Comparison of ENCODE assay signal across 19 mouse cellular contexts in the genomic region with DNA sequence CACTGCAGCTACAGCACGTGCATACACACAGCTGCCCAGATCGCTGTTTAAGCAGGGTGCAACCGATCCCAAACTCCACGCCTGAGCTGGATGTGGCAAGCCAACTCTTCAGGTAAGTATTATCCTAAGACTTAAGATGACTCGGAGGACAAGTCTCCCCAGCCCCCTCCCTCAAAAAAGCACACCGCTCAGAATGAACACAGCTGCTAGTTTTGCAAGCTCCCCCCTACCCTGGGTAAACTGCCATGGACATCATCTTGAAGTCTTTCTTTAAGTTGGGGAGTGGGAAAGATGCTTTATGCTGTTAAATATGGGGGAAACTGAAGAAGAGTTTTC.
A peak's percentile ranks its signal among the peaks of the same experiment; 100 is the strongest.
DNase-seq lines count a peak whose midpoint lies in the region; ATAC-seq lines count a peak whose summit lies in the region.
"Had no signal": no experiment of that assay in that cellular context is flagged by ENCODE, and none has a peak within 500 bp of the region (broad histone marks: within the 10 kb centered on the region; RNA-seq: fewer than 3 reads in every experiment).

No protein-coding gene starts in this region.

- H3K27ac ChIP-seq in hindbrain, embryonic 12.5 days: peak overlapping the region; percentile 71; the same call in 1 of the 2 replicates
- H3K27ac ChIP-seq in hindbrain, embryonic 11.5 days (ENCODE audit: low read depth, low read length): no peak overlapping the region
- H3K27ac ChIP-seq in embryonic facial prominence, embryonic 10.5 days (replicated peaks): peak overlapping the region; percentile 55; the same call in 1 of the 2 replicates
- H3K27ac ChIP-seq in forebrain, embryonic 13.5 days: peak overlapping the region; percentile 76
- peak overlapping the region; percentile 75 for H3K27ac ChIP-seq in midbrain, embryonic 12.5 days (replicated peaks)
- H3K27ac ChIP-seq: kidney, postnatal 0 days; stomach, postnatal 0 days had no signal

- 0 out of 2 replicates have a peak overlapping the region, but pooled peaks have one; percentile 3 for H3K4me2 ChIP-seq in hindbrain, embryonic 12.5 days (replicated peaks)
- H3K4me2 ChIP-seq in hindbrain, embryonic 11.5 days (replicated peaks; ENCODE audit: low read depth, low read length): no peak overlapping the region
- peak overlapping the region; percentile 42 for H3K4me2 ChIP-seq in forebrain, embryonic 13.5 days
- H3K4me2 ChIP-seq in midbrain, embryonic 12.5 days (replicated peaks): peak overlapping the region; percentile 29
- H3K4me2 ChIP-seq: heart, embryonic 11.5 days had no signal

- no peaks in the 10 kb centered on the region for H3K9me3 ChIP-seq in hindbrain, embryonic 12.5 days (replicated peaks)
- H3K9me3 ChIP-seq in hindbrain, embryonic 11.5 days (ENCODE audit: control insufficient read depth, low read length): no peaks in the 10 kb centered on the region
- H3K9me3 ChIP-seq in embryonic facial prominence, embryonic 10.5 days: no peaks in the 10 kb centered on the region
- H3K9me3 ChIP-seq in forebrain, embryonic 13.5 days (replicated peaks): no peaks in the 10 kb centered on the region
- no peaks in the 10 kb centered on the region for H3K9me3 ChIP-seq in midbrain, embryonic 12.5 days

- DNase-seq in hindbrain, embryonic 11.5 days (ENCODE audit: low spot score): no peak
- DNase-seq in embryonic facial prominence, embryonic 10.5 days (ENCODE audit: low spot score): no peak
- no peak for DNase-seq in adrenal gland, postnatal 25 days
- DNase-seq in lung, postnatal 10 days: no peak
- DNase-seq: adrenal gland, postnatal 36 days; B cell, adult 2 months; cerebellum, postnatal 14 days; gastrocnemius, postnatal 10 days; lung, adult 2 months; thymus, postnatal 4 days had no signal

- no peak for ATAC-seq in hindbrain, embryonic 12.5 days (ENCODE audit: low FRiP score)
- ATAC-seq in hindbrain, embryonic 11.5 days (ENCODE audit: low FRiP score): no peak
- ATAC-seq in forebrain, embryonic 13.5 days: no peak
- ATAC-seq in midbrain, embryonic 12.5 days (ENCODE audit: low FRiP score, low read depth): no peak
- no peak for ATAC-seq in frontal cortex, adult (ENCODE audit: low TSS enrichment)
- ATAC-seq: intestine, embryonic 16.5 days had no signal

- H3K4me3 ChIP-seq in hindbrain, embryonic 12.5 days: no peak overlapping the region
- no peak overlapping the region for H3K4me3 ChIP-seq in hindbrain, embryonic 11.5 days (ENCODE audit: low read depth, low read length)
- no peak overlapping the region for H3K4me3 ChIP-seq in embryonic facial prominence, embryonic 10.5 days
- no peak overlapping the region for H3K4me3 ChIP-seq in forebrain, embryonic 13.5 days
- no peak overlapping the region for H3K4me3 ChIP-seq in midbrain, embryonic 12.5 days
- H3K4me3 ChIP-seq: erythroblast, embryonic 14.5 days had no signal

- no peak overlapping the region for H3K9ac ChIP-seq in hindbrain, embryonic 12.5 days
- H3K9ac ChIP-seq in hindbrain, embryonic 11.5 days (ENCODE audit: low read depth, low read length): no peak overlapping the region
- H3K9ac ChIP-seq in forebrain, embryonic 13.5 days: no peak overlapping the region
- H3K9ac ChIP-seq in midbrain, embryonic 12.5 days (replicated peaks): no peak overlapping the region

- H3K27me3 ChIP-seq in hindbrain, embryonic 12.5 days: no peaks in the 10 kb centered on the region
- H3K27me3 ChIP-seq in hindbrain, embryonic 11.5 days (ENCODE audit: control insufficient read depth, insufficient read depth, low read length): no peaks in the 10 kb centered on the region
- H3K27me3 ChIP-seq in embryonic facial prominence, embryonic 10.5 days (replicated peaks; ENCODE audit: low read depth, poor library complexity, severe bottlenecking): peaks cover 25% of the 10 kb centered on the region
- H3K27me3 ChIP-seq in forebrain, embryonic 13.5 days: peaks cover 48% of the 10 kb centered on the region
- peaks cover 42% of the 10 kb centered on the region for H3K27me3 ChIP-seq in midbrain, embryonic 12.5 days

- peaks cover 42% of the 10 kb centered on the region for H3K4me1 ChIP-seq in hindbrain, embryonic 12.5 days
- peaks cover 17% of the 10 kb centered on the region; the same call in 1 of the 2 replicates for H3K4me1 ChIP-seq in hindbrain, embryonic 11.5 days (replicated peaks; ENCODE audit: control insufficient read depth, insufficient read depth, low read length)
- peaks cover 52% of the 10 kb centered on the region for H3K4me1 ChIP-seq in embryonic facial prominence, embryonic 10.5 days
- peaks cover 49% of the 10 kb centered on the region for H3K4me1 ChIP-seq in forebrain, embryonic 13.5 days
- peaks cover 53% of the 10 kb centered on the region for H3K4me1 ChIP-seq in midbrain, embryonic 12.5 days

- H3K36me3 ChIP-seq in hindbrain, embryonic 12.5 days: no peaks in the 10 kb centered on the region
- H3K36me3 ChIP-seq in hindbrain, embryonic 11.5 days (ENCODE audit: control insufficient read depth, insufficient read depth, low read length): no peaks in the 10 kb centered on the region
- no peaks in the 10 kb centered on the region for H3K36me3 ChIP-seq in embryonic facial prominence, embryonic 10.5 days (replicated peaks)
- H3K36me3 ChIP-seq in forebrain, embryonic 13.5 days (ENCODE audit: poor library complexity, severe bottlenecking): no peaks in the 10 kb centered on the region
- H3K36me3 ChIP-seq in midbrain, embryonic 12.5 days: no peaks in the 10 kb centered on the region

- WGBS in hindbrain, embryonic 12.5 days: 63% methylated on average over 6 of the region's 6 CpGs
- WGBS in hindbrain, embryonic 11.5 days: 76% methylated on average over 6 of the region's 6 CpGs
- WGBS in embryonic facial prominence, embryonic 10.5 days: 67% methylated on average over 6 of the region's 6 CpGs
- 21% methylated on average over 6 of the region's 6 CpGs for WGBS in forebrain, embryonic 13.5 days
- 50% methylated on average over 6 of the region's 6 CpGs for WGBS in midbrain, embryonic 12.5 days
